Mouse (Mus musculus) embryonic fibroblast, embryonic 13.5 days (primary cell): ENCODE measurements around the gene Ttc41.

Source experiments
- CTCF ChIP-seq: IDR thresholded peaks from 2 replicates; pipeline ENCODE4 v1.5.1; 2011; ENCODE audit warnings: mild to moderate bottlenecking, control low read depth, low read length, moderate library complexity, borderline replicate concordance; ENCODE audit not compliant: insufficient read depth
- POLR2A ChIP-seq: IDR thresholded peaks from 2 replicates; pipeline ENCODE4 v1.6.1; 2011; ENCODE audit warnings: low read depth, mild to moderate bottlenecking, control low read depth, low read length, moderate library complexity

- TF ChIP-seq CTCF, result no peak
- TF ChIP-seq POLR2A, result peak; percentile 13; the same call in 1 of the 2 replicates
Observed at GRCm38 (mm10) chr10:86704141-86704540, 1.5 kb upstream of the Ttc41 start.
